Mouse (Mus musculus) stomach, postnatal 0 days (tissue): ENCODE data around the gene Glud1.

Experiments
- CTCF ChIP-seq: IDR thresholded peaks from 2 replicates; pipeline ENCODE4 v1.5.1; 2016; ENCODE audit warnings: antibody characterized with exemption, low read depth, mild to moderate bottlenecking, moderate library complexity
- EP300 ChIP-seq: optimal IDR thresholded peaks from 2 replicates; pipeline ENCODE3; 2016; ENCODE audit warnings: antibody characterized with exemption

- TF ChIP-seq CTCF (no peak), EP300 (no peak)
Observed at GRCm38 (mm10) chr14:34341993-34342392, 31.5 kb downstream of the Glud1 start.
